Mouse (Mus musculus): ENCODE results near the gene Clec12b.
A peak's percentile ranks its signal among the peaks of the same experiment; 100 is the strongest.
"Not testable (repeated sequence)": the region's sequence is repeated elsewhere in the genome, so short reads cannot be mapped to it uniquely, and the experiment has no call there.

Gene Clec12b

GRCm38 (mm10) chr6:129369374-129370132, 16.1 kb downstream of the Clec12b start:
- DNase-seq (ENCODE audit: low spot score) = no peak

GRCm38 (mm10) chr6:129365959-129366359, 19.7 kb downstream of the Clec12b start:
- peak; percentile 5 for DNase-seq (ENCODE audit: low spot score)

- no peak for DNase-seq (ENCODE audit: low spot score)
Measured at GRCm38 (mm10) chr6:129363942-129364341, 21.7 kb downstream of the Clec12b start.

GRCm38 (mm10) chr6:129359515-129359914, 26.2 kb downstream of the Clec12b start:
- no peak for DNase-seq (ENCODE audit: low spot score)

- no peak for DNase-seq (ENCODE audit: low spot score)
Measured at GRCm38 (mm10) chr6:129356430-129356829, 29.2 kb downstream of the Clec12b start.

GRCm38 (mm10) chr6:129355774-129356173, 29.9 kb downstream of the Clec12b start:
- DNase-seq (ENCODE audit: low spot score) = no peak

- DNase-seq (ENCODE audit: low spot score) = no peak
Measured at GRCm38 (mm10) chr6:129351091-129351490, 34.6 kb downstream of the Clec12b start.

- DNase-seq (ENCODE audit: low spot score) = peak; percentile 7
Measured at GRCm38 (mm10) chr6:129349524-129350352, 35.9 kb downstream of the Clec12b start.

GRCm38 (mm10) chr6:129344408-129344807, 41.3 kb downstream of the Clec12b start:
- DNase-seq (ENCODE audit: low spot score) = no peak

- DNase-seq (ENCODE audit: low spot score) = not testable (repeated sequence)
Measured at GRCm38 (mm10) chr6:129342391-129342790, 43.3 kb downstream of the Clec12b start, which contains the start of gene Clec12a. TSS of gene Clec12a (plus strand) at chr6:129342691.

GRCm38 (mm10) chr6:129337751-129338150, 47.9 kb downstream of the Clec12b start:
- DNase-seq (ENCODE audit: low spot score) = no peak

GRCm38 (mm10) chr6:129333674-129334078, 52.0 kb downstream of the Clec12b start:
- peak; percentile 29 for DNase-seq (ENCODE audit: low spot score)

GRCm38 (mm10) chr6:129331610-129332009, 54.1 kb downstream of the Clec12b start, which contains the start of gene 4922502D21Rik:
TSS of gene 4922502D21Rik (minus strand) at chr6:129331796.
- no peak for DNase-seq (ENCODE audit: low spot score)

GRCm38 (mm10) chr6:129326568-129327150, 59.0 kb downstream of the Clec12b start:
- no peak for DNase-seq (ENCODE audit: low spot score)

GRCm38 (mm10) chr6:129326016-129326415, 59.7 kb downstream of the Clec12b start:
- DNase-seq (ENCODE audit: low spot score) = no peak

Measured in spleen, adult 12 weeks (tissue).